Mouse (Mus musculus) E14TG2a.4 (cell line): ENCODE data around the gene Auts2.

Experiments
- CTCF ChIP-seq: conservative IDR thresholded peaks from 2 replicates; pipeline ENCODE4 v1.5.1; 2014; ENCODE audit warnings: low read length
- NANOG ChIP-seq: IDR thresholded peaks from 2 replicates; pipeline ENCODE4 v1.6.1; 2014; ENCODE audit warnings: borderline replicate concordance, low read length, mixed read lengths
- POU5F1 ChIP-seq: IDR thresholded peaks from 2 replicates; pipeline ENCODE4 v1.6.1; 2014; ENCODE audit warnings: low read length, borderline replicate concordance

DNA sequence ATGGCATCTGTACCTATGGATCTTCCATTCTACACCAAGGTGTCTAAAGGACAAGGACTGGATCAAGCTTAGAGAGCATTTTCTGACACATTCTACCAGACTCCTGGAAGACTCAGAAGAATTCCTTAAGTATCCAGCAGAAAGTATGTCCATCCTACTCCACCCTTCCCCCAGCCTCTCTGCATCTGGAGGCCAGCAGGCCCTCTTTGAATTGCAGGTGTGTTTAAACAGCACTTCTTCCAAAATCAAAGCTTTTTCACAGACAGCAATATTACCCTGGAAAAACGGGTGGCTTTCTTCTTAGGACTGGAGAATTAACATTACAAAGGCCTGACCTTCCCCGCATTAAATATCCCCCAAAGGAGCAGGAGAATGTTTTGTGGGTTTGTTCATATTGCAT lies 598.4 kb downstream of the Auts2 start:
- TF ChIP-seq CTCF, result no peak
- TF ChIP-seq NANOG, result no peak
- no peak for TF ChIP-seq POU5F1
